Mouse (Mus musculus) cerebellum, adult 9-10 months (tissue): ENCODE measurements around the gene Coq5.
A peak's percentile ranks its signal among the peaks of the same experiment; 100 is the strongest.

Source experiments
- DNase-seq: peaks from one replicate; pipeline ENCODE4 v3.0.0; 2022

Coq5 gene

GRCm38 (mm10) chr5:115312816-115313667 lies 33.6 kb downstream of the Coq5 start:
- no peak for DNase-seq

GRCm38 (mm10) chr5:115313668-115313943 lies 34.1 kb downstream of the Coq5 start:
- DNase-seq: no peak

GRCm38 (mm10) chr5:115316968-115317644 lies 37.6 kb downstream of the Coq5 start:
- DNase-seq: no peak

- DNase-seq: no peak
These were observed 38.3 kb downstream of the Coq5 start for GRCm38 (mm10) chr5:115317645-115318328.

- DNase-seq: peak; percentile 83
These were observed 39.8 kb downstream of the Coq5 start for GRCm38 (mm10) chr5:115319004-115319940.

GRCm38 (mm10) chr5:115326256-115326831 lies 46.9 kb downstream of the Coq5 start:
- peak; percentile 43 for DNase-seq

- DNase-seq: peak; percentile 96
These were observed 47.6 kb downstream of the Coq5 start, which contains the start of gene Srsf9 for GRCm38 (mm10) chr5:115326875-115327609. Gene Srsf9 (plus strand): TSS chr5:115327177.

GRCm38 (mm10) chr5:115327610-115328548 lies 48.4 kb downstream of the Coq5 start:
- DNase-seq: peak; percentile 62

- no peak for DNase-seq
These were observed 51.5 kb downstream of the Coq5 start for GRCm38 (mm10) chr5:115330955-115331354.

GRCm38 (mm10) chr5:115333626-115334025 lies 54.2 kb downstream of the Coq5 start:
- DNase-seq: no peak

- no peak for DNase-seq
These were observed 60.5 kb downstream of the Coq5 start for GRCm38 (mm10) chr5:115340007-115340406.

GRCm38 (mm10) chr5:115340577-115341313 lies 61.3 kb downstream of the Coq5 start, which contains the start of the genes Gatc and Triap1:
Gene Gatc (minus strand): TSS chr5:115341178.
Gene Triap1 (plus strand): TSS chr5:115341225.
- peak; percentile 87 for DNase-seq

GRCm38 (mm10) chr5:115341314-115342165 lies 62.1 kb downstream of the Coq5 start:
- DNase-seq: peak; percentile 16
